Mouse (Mus musculus) thymus, adult 2 months (tissue): ENCODE measurements at regions not wholly inside any gene's neighbourhood (a gene's known extent, or its start where the extent isn't known, plus 50 kb on each side); places are given as distances from the start of the nearest gene placed in this dataset.

ENCODE experiments used
- CTCF ChIP-seq: fragments of 200-500 bp; IDR thresholded peaks from 2 replicates; pipeline ENCODE4 v1.5.1; 2012; ENCODE audit warnings: mild to moderate bottlenecking, control low read depth, low read length, moderate library complexity, borderline replicate concordance; ENCODE audit not compliant: control insufficient read depth, poor library complexity, insufficient read depth; ENCODE audit errors: extremely low read depth
- POLR2A ChIP-seq: fragments of 200-500 bp; IDR thresholded peaks from 2 replicates; pipeline ENCODE4 v1.6.1; 2012; ENCODE audit warnings: mild to moderate bottlenecking, low read length, control low read depth, moderate library complexity; ENCODE audit not compliant: control insufficient read depth, poor library complexity, insufficient read depth; ENCODE audit errors: extremely low read depth

DNA sequence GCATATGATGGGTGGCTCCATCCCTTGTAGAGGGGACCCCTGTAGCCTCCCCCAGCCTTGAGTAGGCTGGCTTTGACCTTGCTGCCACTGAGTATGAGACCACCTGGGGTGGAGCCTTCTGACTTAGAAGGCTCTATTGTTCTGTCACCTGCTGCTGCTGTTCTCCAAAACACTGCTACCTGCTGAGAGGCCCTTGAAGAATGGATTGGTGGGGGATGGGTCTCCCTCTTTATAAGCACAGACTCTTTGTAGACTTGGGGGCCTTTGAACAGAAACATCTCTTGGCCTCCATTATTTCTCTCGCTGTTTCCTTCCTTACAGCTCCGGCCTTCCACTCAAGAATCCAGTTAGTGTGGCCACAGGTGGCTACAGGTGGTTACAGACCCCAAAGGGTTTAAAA, 576.1 kb upstream of the 4930452B06Rik start:
- TF ChIP-seq CTCF (no peak), POLR2A (no peak)
